In genomic region chr13:81944047-81944446, GRCm38 (mm10) we compare ENCODE assay signal across 1 mouse cellular context.
TF ChIP-seq lines count a peak whose summit lies in the region.

No protein-coding gene starts in this region.

TF ChIP-seq in CH12.LX, 34 proteins besides CTCF, POLR2A, EP300 and RAD21 (continued from another document):
- no peak for TF ChIP-seq TCF12 (IDR thresholded peaks at IDR 0.05; ENCODE audit: low read depth, low read length)
- TF ChIP-seq MAZ (IDR thresholded peaks at IDR 0.05; ENCODE audit: low read depth, low read length), result no peak
- TF ChIP-seq CHD1 (IDR thresholded peaks at IDR 0.05; ENCODE audit: low read depth, low read length), result no peak
- 0 out of 2 replicates have a peak, but pooled peaks have one; percentile 12 for TF ChIP-seq ZC3H11A (IDR thresholded peaks at IDR 0.05; ENCODE audit: low read depth, low read length)
- TF ChIP-seq MYC (IDR thresholded peaks at IDR 0.05; ENCODE audit: low read depth, low read length), result peak; percentile 41; the same call in 1 of the 2 replicates
- TF ChIP-seq ZNF384 (IDR thresholded peaks at IDR 0.05; ENCODE audit: low read depth, low read length), result 0 out of 2 replicates have a peak, but pooled peaks have one; percentile 29
- no peak for TF ChIP-seq GABPA (IDR thresholded peaks at IDR 0.05; ENCODE audit: insufficient replicate concordance, low read depth, low read length)
- no peak for TF ChIP-seq MAX (IDR thresholded peaks at IDR 0.05; ENCODE audit: low read length)
- no peak for TF ChIP-seq ZMIZ1 (IDR thresholded peaks at IDR 0.05; ENCODE audit: low read depth, low read length)
- TF ChIP-seq SIN3A (IDR thresholded peaks at IDR 0.05; ENCODE audit: low read length), result no peak; the same call in 1 of the 2 replicates
- no peak for TF ChIP-seq KAT2A (IDR thresholded peaks at IDR 0.05; ENCODE audit: insufficient replicate concordance, low read length)
